Mouse (Mus musculus) kidney, embryonic 14.5 days (tissue): ENCODE results near the gene Fxr2. TPM values are rescaled to one million over a fixed set of nuclear protein-coding genes. Genes with fewer than 3 reads are reported as not detected.
A peak's percentile ranks its signal among the peaks of the same experiment; 100 is the strongest.

ENCODE experiments used
- ATAC-seq: fragments of 200-750 bp; cut with Nextera tagmentation; 2 replicates; pipeline ENCODE4 v1.8.0; 2017; ENCODE audit warnings: moderate number of reproducible peaks, mild to moderate bottlenecking, moderate TSS enrichment, moderate library complexity; ENCODE audit not compliant: low FRiP score, low TSS enrichment
- H3K27ac ChIP-seq: fragments of 300-500 bp; sonication (generic); 2 replicates; pipeline ENCODE4 v1.5.1; 2014; ENCODE audit warnings: low read depth, mild to moderate bottlenecking, low read length, moderate library complexity, mixed read lengths
- H3K27me3 ChIP-seq: fragments of 300-500 bp; sonication (generic); 2 replicates; pipeline ENCODE4 v1.6.1; 2014; ENCODE audit warnings: mild to moderate bottlenecking, low read length; ENCODE audit not compliant: control insufficient read depth, insufficient read depth
- H3K36me3 ChIP-seq: fragments of 300-500 bp; sonication (generic); 2 replicates; pipeline ENCODE4 v1.6.1; 2014; ENCODE audit warnings: low read length, mixed read lengths; ENCODE audit not compliant: control insufficient read depth, insufficient read depth
- H3K4me1 ChIP-seq: fragments of 300-500 bp; sonication (generic); 2 replicates; pipeline ENCODE4 v1.6.1; 2014; ENCODE audit warnings: low read length, mixed read lengths; ENCODE audit not compliant: control insufficient read depth, insufficient read depth
- H3K4me2 ChIP-seq: fragments of 300-500 bp; sonication (generic); replicated peaks from 2 replicates; pipeline ENCODE4 v1.6.1; 2014; ENCODE audit warnings: low read depth, mild to moderate bottlenecking, low read length
- H3K4me3 ChIP-seq: fragments of 300-500 bp; sonication (generic); 2 replicates; pipeline ENCODE4 v1.5.1; 2014; ENCODE audit warnings: mild to moderate bottlenecking, low read length
- H3K9ac ChIP-seq: fragments of 300-500 bp; sonication (generic); 2 replicates; pipeline ENCODE4 v1.6.1; 2014; ENCODE audit warnings: low read depth, mild to moderate bottlenecking, low read length, moderate library complexity
- H3K9me3 ChIP-seq: fragments of 300-500 bp; sonication (generic); 2 replicates; pipeline ENCODE4 v1.6.1; 2016; ENCODE audit warnings: low read length; ENCODE audit not compliant: control insufficient read depth
- WGBS: fragments of 180-500 bp; shearing (Covaris S2); extraction: QIAGEN DNeasy Blood & Tissue Kit; methylation state at CpG from one replicate; pipeline ENCODE4 v1.1.7; 2014; 5-methylcytosine and 5-hydroxymethylcytosine counted together
- polyA plus RNA-seq: library from polyadenylated mRNA; unstranded; fragments of >200 nt; fragmentation: Nextera tagmentation; extraction: Ambion mirVana; gene quantifications from 2 replicates; pipeline ENCODE4 v1.2.1, GENCODE M21; 2014

The Fxr2 gene
- polyA plus RNA-seq, 1 experiment from 2014 or later = 30.7 TPM

DNA sequence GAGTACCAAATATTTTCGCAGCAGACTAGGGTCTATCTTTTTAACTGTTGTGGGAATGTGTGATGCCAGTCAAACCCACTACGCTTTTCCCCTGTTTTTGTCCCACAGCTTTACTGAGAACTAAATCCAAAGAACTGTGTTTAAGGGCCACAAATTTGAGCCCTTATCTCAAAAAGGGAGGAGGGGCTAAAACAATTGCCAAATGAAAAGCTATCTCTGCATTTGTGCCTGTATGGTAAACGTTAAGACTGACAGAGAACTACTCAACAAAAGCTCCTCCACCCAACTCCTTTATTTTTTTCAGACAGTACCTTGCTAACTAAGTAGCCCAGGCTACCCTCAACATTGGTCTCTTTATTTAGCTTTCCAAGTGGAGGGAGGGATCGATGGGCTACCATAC is 40.0 kb upstream of the Fxr2 start:
- no peak for ATAC-seq
- H3K4me2 ChIP-seq = no peak overlapping the region
- H3K27me3 ChIP-seq = no peaks in the 10 kb centered on the region
- no peak overlapping the region for H3K4me3 ChIP-seq
- no peaks in the 10 kb centered on the region for H3K4me1 ChIP-seq
- 90% methylated on average over 4 of the region's 4 CpGs for WGBS
- H3K36me3 ChIP-seq = peaks cover 56% of the 10 kb centered on the region
- no peak overlapping the region for H3K27ac ChIP-seq
- no peak overlapping the region for H3K9ac ChIP-seq
- no peaks in the 10 kb centered on the region for H3K9me3 ChIP-seq

- no peak for ATAC-seq
- peaks cover 35% of the 10 kb centered on the region for H3K36me3 ChIP-seq
- no peaks in the 10 kb centered on the region for H3K9me3 ChIP-seq
- 95% methylated on average over 6 of the region's 6 CpGs for WGBS
- no peak overlapping the region for H3K4me2 ChIP-seq
- peaks cover 3% of the 10 kb centered on the region for H3K4me1 ChIP-seq
- no peak overlapping the region for H3K4me3 ChIP-seq
- no peaks in the 10 kb centered on the region for H3K27me3 ChIP-seq
- H3K27ac ChIP-seq = no peak overlapping the region
- H3K9ac ChIP-seq = no peak overlapping the region
These were observed 37.9 kb upstream of the Fxr2 start for GRCm38 (mm10) chr11:69594853-69595252.

DNA sequence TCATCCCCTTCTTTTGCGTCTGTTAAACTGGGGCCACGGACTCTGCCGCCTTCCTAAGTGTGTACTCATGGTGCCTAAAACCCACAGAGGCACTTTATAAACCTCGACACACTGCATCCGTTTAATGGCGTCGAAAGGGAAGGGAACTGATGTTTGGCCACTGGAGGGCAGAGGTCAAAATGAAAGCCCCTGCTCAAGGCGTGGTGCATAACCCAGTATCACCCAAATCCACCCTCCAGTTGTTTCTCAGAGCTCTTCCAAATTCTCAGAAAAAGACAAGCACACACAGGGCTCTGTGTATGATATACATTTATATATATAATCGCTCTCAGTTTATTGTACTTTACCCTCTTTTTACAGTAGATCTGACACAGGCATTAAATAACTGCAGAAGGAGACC is 33.4 kb upstream of the Fxr2 start:
- Histone ChIP-seq H3K36me3 (peaks cover 4% of the 10 kb centered on the region; the same call in 1 of the 2 replicates), H3K4me1 (peaks cover 21% of the 10 kb centered on the region), H3K9ac (peak overlapping the region; percentile 28; the same call in 1 of the 2 replicates), H3K9me3 (no peaks in the 10 kb centered on the region), H3K27me3 (peaks cover 2% of the 10 kb centered on the region; the same call in 1 of the 2 replicates), H3K27ac (peak overlapping the region; percentile 87; the same call in 1 of the 2 replicates), H3K4me3 (no peak overlapping the region), H3K4me2 (peak overlapping the region; percentile 19; the same call in 1 of the 2 replicates)
- 10% methylated on average over 9 of the region's 9 CpGs for WGBS
- no peak for ATAC-seq

DNA sequence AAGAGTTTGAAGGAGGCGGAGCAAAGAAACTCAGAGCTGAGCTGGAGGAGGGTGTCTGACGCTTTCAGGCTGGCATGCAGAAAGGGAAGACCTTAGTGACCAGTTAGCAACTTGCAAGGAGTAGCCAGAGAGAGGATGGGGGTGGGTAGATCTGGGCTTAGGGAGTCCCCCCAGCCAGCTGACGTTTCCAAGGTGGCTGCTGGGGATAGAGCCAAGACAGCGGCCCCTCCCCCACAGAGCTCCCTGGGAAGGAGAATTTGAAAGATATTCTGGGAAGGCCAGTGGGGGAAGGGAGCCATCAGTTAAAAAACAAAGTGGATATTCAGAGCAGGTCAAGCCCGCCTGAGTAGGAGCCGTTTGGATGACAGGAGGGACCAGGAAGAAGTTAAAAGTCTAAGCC is 32.7 kb upstream of the Fxr2 start:
- 16% methylated on average over 6 of the region's 6 CpGs for WGBS
- peaks cover 7% of the 10 kb centered on the region; the same call in 1 of the 2 replicates for H3K27me3 ChIP-seq
- H3K4me3 ChIP-seq = no peak overlapping the region
- no peaks in the 10 kb centered on the region for H3K36me3 ChIP-seq
- H3K4me1 ChIP-seq = peaks cover 28% of the 10 kb centered on the region
- H3K27ac ChIP-seq = peak overlapping the region; percentile 87
- no peaks in the 10 kb centered on the region for H3K9me3 ChIP-seq
- peak overlapping the region; percentile 19; the same call in 1 of the 2 replicates for H3K4me2 ChIP-seq
- H3K9ac ChIP-seq = no peak overlapping the region
- ATAC-seq = peak; percentile 51; the same call in 1 of the 2 replicates

DNA sequence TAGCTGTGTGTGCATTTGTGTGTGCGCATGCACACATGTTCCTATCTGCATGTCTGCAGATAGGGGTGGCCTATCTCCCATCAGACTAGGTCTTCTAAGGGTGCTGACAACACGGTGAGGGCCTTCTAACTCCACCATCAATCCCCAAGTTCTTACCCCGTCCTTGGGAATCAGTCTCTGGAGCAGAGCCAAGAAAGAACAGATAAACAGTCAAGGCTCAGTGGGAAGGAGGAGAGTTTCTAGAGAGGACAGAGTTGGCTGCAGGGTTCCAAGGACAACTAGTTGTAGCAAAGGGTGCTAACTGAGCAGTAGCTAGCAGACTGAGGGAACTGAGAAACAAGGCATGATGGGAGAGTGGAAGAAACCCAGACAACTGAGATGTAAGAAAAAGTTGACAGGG is 31.0 kb upstream of the Fxr2 start:
- H3K4me1 ChIP-seq = peaks cover 34% of the 10 kb centered on the region
- no peak for ATAC-seq
- peaks cover 7% of the 10 kb centered on the region; the same call in 1 of the 2 replicates for H3K27me3 ChIP-seq
- no peaks in the 10 kb centered on the region for H3K9me3 ChIP-seq
- no peak overlapping the region for H3K4me2 ChIP-seq
- no peak overlapping the region for H3K9ac ChIP-seq
- no peak overlapping the region for H3K27ac ChIP-seq
- H3K36me3 ChIP-seq = no peaks in the 10 kb centered on the region
- H3K4me3 ChIP-seq = no peak overlapping the region
- 79% methylated on average over 3 of the region's 3 CpGs for WGBS

DNA sequence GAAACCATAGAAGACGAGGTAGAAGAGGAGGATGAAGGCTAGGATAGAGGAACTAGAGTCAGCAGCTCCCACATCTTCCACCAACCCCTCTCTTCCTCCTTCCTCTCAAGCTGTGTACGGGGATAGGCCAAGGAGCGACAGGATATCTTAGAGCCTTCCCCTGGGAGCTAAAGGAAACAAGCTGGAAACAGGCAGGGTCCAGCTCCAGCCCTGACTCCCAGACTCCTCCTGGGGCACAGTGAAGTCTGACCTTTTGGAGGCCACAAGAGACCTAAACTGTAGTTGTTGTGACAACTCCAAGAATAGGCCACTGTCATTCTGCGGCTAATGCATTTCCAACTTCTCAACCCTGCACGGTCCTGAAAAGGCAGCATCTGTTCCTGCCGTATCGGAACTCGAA is 29.3 kb upstream of the Fxr2 start:
- H3K36me3 ChIP-seq = no peaks in the 10 kb centered on the region
- WGBS = 69% methylated on average over 8 of the region's 8 CpGs
- no peaks in the 10 kb centered on the region for H3K9me3 ChIP-seq
- H3K27ac ChIP-seq = no peak overlapping the region
- H3K27me3 ChIP-seq = peaks cover 7% of the 10 kb centered on the region; the same call in 1 of the 2 replicates
- H3K4me3 ChIP-seq = no peak overlapping the region
- H3K4me1 ChIP-seq = peaks cover 34% of the 10 kb centered on the region
- no peak overlapping the region for H3K4me2 ChIP-seq
- no peak overlapping the region for H3K9ac ChIP-seq
- ATAC-seq = no peak

GRCm38 (mm10) chr11:69604347-69604746 is 28.4 kb upstream of the Fxr2 start:
- no peak for ATAC-seq
- peak overlapping the region; percentile 99 for H3K4me2 ChIP-seq
- H3K27ac ChIP-seq = no peak overlapping the region
- WGBS = 60% methylated on average over 3 of the region's 3 CpGs
- 0 out of 2 replicates have a peak overlapping the region, but pooled peaks have one; percentile 63 for H3K9ac ChIP-seq
- no peaks in the 10 kb centered on the region for H3K36me3 ChIP-seq
- H3K27me3 ChIP-seq = peaks cover 7% of the 10 kb centered on the region; the same call in 1 of the 2 replicates
- H3K4me3 ChIP-seq = peak overlapping the region; percentile 62
- no peaks in the 10 kb centered on the region for H3K9me3 ChIP-seq
- H3K4me1 ChIP-seq = peaks cover 34% of the 10 kb centered on the region

DNA sequence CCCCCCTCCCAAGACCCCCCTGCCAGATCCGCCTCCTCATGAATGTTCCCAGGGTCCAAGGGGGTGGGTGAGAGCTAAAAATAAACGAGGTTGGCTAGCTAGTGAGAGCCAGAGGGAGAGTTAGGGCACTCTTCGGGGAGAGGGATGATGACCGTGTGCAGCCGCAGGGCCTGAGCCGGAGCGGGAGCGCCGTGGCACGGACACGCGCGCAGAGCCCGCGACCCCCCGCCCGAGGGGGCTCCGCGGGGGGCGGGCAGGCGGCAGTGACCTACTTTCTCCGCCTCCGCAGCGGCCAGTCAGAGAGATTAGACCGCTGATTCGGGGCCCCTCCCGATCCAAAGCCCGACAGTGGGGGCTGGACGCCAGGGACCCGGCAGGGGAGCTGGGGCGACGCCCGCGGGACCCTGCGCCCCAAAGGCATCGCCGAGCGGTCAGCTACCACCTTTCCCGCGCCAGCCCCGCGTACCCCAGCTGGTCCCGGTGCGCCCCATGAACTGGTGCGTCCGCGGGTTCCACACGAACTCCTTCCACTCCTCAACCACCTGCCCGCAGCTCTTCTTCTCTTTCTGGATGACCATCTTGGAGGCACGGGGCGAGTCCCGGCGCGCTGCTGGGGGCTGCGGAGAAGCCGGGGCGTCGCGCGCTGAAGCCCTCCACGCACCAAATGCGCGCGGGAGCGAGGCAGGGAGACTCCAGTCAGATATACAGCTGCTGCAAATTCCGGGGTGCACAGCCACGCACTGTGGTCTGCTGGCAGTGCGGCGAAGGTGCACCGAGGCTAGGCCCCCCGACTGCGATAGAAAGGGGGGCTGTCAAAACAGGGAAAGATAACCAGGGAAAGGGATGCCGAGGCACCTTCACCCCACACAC is 27.8 kb upstream of the Fxr2 start:
- Histone ChIP-seq H3K4me2 (peak overlapping the region; percentile 99), H3K27ac (0 out of 2 replicates have a peak overlapping the region, but pooled peaks have one; percentile 4), H3K27me3 (peaks cover 7% of the 10 kb centered on the region; the same call in 1 of the 2 replicates), H3K9ac (peak overlapping the region; percentile 63), H3K4me1 (peaks cover 29% of the 10 kb centered on the region), H3K36me3 (no peaks in the 10 kb centered on the region), H3K9me3 (no peaks in the 10 kb centered on the region), H3K4me3 (peak overlapping the region; percentile 62)
- 0% methylated on average over 58 of the region's 73 CpGs for WGBS
- ATAC-seq = 0 out of 2 replicates have a peak, but pooled peaks have one; percentile 25
